Mouse (Mus musculus): Measurements from ENCODE around the gene Lamc1. TPM values are rescaled to one million over a fixed set of nuclear protein-coding genes. Genes with fewer than 3 reads are reported as not detected.
A peak's percentile ranks its signal among the peaks of the same experiment; 100 is the strongest.
"Not testable (repeated sequence)": the region's sequence is repeated elsewhere in the genome, so short reads cannot be mapped to it uniquely, and the experiment has no call there.

Lamc1 gene
- total and polyA plus RNA-seq, 3 experiments: 54.8 to 76.0 (median 61.1) TPM

- DNase-seq: not testable (repeated sequence)
These were observed 33.1 kb downstream of the Lamc1 start for GRCm38 (mm10) chr1:153299436-153299835.

GRCm38 (mm10) chr1:153297774-153298363 is 34.7 kb downstream of the Lamc1 start:
- not testable (repeated sequence) for DNase-seq

- DNase-seq: no peak
These were observed 36.6 kb downstream of the Lamc1 start for GRCm38 (mm10) chr1:153296035-153296434.

- DNase-seq: no peak
These were observed 39.7 kb downstream of the Lamc1 start for GRCm38 (mm10) chr1:153292892-153293291.

GRCm38 (mm10) chr1:153292202-153292601 is 40.4 kb downstream of the Lamc1 start:
- DNase-seq: peak; percentile 68

GRCm38 (mm10) chr1:153291416-153291815 is 41.2 kb downstream of the Lamc1 start:
- DNase-seq: no peak

- DNase-seq: no peak
These were observed 44.6 kb downstream of the Lamc1 start for GRCm38 (mm10) chr1:153288010-153288409.

GRCm38 (mm10) chr1:153287443-153287842 is 45.1 kb downstream of the Lamc1 start:
- DNase-seq: no peak

- DNase-seq: no peak
These were observed 46.4 kb downstream of the Lamc1 start for GRCm38 (mm10) chr1:153286216-153286615.

GRCm38 (mm10) chr1:153285188-153285587 is 47.4 kb downstream of the Lamc1 start:
- no peak for DNase-seq

GRCm38 (mm10) chr1:153282342-153282975 is 50.1 kb downstream of the Lamc1 start:
- no peak for DNase-seq

GRCm38 (mm10) chr1:153281483-153281882 is 51.1 kb downstream of the Lamc1 start:
- no peak for DNase-seq

GRCm38 (mm10) chr1:153280411-153280810 is 52.2 kb downstream of the Lamc1 start:
- no peak for DNase-seq

GRCm38 (mm10) chr1:153278028-153278613 is 54.5 kb downstream of the Lamc1 start:
- DNase-seq: no peak

- DNase-seq: peak; percentile 47
These were observed 57.1 kb downstream of the Lamc1 start for GRCm38 (mm10) chr1:153275466-153275865.

GRCm38 (mm10) chr1:153274611-153275010 is 58.0 kb downstream of the Lamc1 start:
- DNase-seq: peak; percentile 29

- no peak for DNase-seq
These were observed 58.9 kb downstream of the Lamc1 start for GRCm38 (mm10) chr1:153273657-153274056.

GRCm38 (mm10) chr1:153270827-153271226 is 61.8 kb downstream of the Lamc1 start:
- DNase-seq: no peak

- no peak for DNase-seq
These were observed 62.9 kb downstream of the Lamc1 start for GRCm38 (mm10) chr1:153269681-153270080.

GRCm38 (mm10) chr1:153268806-153269309 is 63.7 kb downstream of the Lamc1 start:
- no peak for DNase-seq

GRCm38 (mm10) chr1:153268306-153268705 is 64.3 kb downstream of the Lamc1 start:
- no peak for DNase-seq

GRCm38 (mm10) chr1:153267730-153268129 is 64.9 kb downstream of the Lamc1 start:
- DNase-seq: no peak

- no peak for DNase-seq
These were observed 65.7 kb downstream of the Lamc1 start for GRCm38 (mm10) chr1:153266891-153267290.

All from adrenal gland, adult 2 months (tissue).